Mouse (Mus musculus) c-Kit-positive CD71-positive TER-119-positive erythroid progenitor cells, embryonic 14.5 days (primary cell): Measurements from ENCODE around the gene Eln.

Experiments
- DNase-seq: peaks from one replicate; pipeline ENCODE4 v3.0.0-alpha.2; 2013; ENCODE audit warnings: low spot score

Eln gene

DNA sequence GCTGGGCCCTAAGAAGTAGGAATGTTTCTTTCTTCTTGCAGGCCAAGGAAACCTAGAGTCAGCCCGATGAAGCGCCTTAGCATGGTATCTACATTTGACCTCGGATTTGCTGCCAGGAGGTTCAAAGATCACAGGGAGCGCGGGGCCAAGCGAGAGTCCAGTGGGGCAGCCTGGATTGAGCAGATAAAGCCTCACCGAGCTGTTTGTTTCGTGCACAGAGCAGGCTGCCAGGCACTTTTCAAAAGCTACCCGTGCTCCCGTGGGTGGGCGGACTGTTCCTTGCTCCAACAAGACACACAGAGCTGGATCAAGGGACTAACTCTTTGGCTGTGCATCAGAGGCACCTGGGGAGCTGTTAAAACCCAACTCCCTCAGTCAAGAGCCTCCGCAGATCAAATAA, 3.1 kb downstream of the Eln start:
- no peak for DNase-seq

DNA sequence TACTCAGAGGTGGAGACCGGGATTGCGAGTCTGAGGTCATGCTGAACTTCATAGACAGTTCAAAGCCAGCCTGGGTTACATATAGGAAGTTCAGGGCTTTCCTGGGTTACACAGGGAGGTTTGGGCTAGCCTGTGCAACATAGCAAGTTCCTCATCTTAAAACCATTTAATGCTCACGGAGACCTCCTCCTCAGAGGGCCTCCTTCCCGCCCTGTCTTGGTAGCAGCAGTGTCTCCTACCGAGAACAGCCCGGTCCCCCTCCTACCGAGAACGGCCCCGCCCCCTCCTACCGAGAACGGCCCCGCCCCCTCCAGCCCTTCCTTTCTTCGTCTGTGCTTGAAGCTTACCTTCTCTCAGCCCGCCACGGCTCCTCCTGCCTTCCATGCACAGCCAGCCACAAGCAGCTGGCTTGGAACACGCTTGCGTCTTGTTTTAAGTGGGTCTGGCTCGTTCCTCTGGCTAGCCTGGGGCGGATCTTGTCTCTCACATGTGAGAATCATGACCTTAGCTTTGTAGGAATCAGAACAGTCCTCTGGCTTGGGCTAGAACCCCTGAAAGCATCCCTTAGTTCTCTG, 4.8 kb downstream of the Eln start:
- peak; percentile 17 for DNase-seq

DNA sequence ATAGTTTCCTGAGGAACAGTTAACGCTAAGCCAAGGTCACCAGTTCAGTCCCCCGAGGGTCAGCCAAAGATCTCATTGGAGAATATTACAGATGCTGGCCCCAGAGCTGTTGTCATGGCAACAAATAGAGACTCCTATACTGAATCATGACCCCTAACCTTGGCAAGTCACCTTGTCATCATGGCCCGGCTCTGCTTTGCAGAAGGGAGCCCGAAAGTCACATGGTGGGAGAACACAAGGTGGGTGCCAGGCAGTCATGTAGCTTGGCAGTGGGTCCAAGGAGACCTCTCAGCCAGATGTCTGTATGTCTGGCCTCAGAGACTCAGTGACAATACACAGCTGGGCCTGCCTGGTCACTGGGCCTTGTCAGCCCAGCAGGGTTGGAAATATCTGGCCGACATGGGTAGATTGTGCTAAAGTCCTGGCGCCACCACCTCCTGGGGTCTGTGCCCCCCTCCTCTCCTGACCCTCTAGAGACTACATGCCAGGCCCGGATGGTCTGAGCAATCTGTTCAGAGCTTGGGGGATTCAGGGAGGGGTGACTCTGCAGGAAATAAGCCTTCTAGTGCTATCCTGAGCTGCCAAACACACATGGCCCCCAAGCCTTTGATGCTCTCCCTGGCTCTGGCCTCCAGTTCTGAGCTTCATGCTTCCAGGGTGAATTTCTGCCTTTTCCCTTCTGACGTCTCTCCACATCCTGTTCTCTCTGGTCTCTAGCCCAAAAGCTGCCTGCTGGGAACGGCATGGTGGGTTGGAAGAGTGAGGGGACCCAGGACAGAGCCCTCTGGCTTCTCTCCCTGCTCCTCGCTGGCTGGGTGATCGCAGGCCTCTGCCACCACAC, 6.4 kb downstream of the Eln start:
- DNase-seq = no peak

DNA sequence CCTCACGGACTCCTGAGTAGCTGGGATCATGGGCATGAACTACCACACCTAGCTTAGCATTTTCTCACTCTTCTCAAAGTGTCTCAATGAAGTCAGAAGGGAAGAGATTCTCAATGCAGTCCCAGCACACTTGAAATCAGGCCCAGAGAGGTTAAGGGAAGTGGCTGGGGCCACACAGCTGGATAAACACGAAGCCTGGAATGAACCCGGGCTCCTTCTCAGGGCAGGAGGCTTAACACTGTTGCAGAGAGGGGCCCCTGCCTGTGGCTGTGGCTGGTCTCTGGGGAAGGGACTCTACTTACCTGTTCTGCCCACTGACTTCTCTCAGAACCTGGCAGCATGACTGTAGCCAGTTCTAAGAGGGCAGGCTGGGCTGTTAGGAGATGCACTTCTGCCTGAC, 7.2 kb downstream of the Eln start:
- no peak for DNase-seq

DNA sequence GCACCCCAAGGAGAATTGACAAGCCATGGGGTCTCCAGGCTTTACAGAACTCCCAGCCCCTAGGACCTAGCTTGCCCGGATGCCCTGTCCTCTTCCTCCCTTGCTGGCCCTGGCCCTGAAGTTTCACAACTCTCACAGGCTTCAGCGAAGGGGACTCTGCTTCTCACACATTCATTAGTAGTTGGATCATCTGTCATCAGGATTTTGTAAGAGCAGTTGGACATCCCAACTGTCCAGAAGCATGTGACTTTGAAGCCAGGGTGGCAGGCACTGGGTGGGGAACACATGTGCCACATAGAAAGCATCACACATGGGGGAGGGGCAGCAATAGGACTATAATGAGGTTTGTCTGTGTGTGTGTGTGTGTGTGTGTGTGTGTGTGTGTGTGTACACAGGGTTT, 12.2 kb downstream of the Eln start:
- no peak for DNase-seq

DNA sequence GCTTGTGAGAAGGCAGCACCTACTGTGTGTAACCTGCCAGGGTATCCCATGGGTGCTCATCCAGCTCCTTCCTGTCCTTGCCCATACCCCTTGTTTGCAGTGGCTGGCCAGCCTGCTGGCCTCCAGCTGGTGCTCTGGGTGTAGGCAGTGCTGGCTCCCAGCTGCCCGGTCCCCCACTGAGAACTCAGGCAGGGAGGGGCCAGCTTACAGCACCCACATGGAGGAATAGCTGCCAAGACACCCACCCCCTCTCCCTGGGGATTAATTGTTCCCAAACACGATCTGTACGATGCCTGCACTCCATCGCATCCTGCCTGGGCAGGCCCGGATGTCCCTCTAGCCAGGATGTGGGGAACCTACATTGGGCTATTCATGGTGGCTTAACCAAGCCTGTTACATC, 13.1 kb downstream of the Eln start:
- DNase-seq = no peak

DNA sequence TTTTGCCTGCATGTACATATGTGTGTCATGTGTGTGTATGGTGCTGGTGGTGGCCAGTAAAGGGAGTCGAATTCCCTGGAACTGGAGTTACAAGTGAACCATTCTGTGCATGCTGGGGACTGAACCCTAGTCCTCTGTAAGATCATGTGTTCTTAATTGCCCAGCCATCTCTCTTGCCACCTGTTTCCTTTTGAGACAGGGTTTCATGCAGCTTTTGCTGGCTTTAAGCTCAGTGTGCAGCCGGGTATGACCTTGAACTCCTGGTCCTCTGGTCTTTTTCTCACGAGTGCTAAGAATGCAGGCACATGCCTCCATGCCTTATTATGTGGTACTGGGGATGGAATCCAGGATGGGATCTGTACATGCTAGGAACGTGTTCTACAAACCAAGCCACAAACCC, 13.9 kb downstream of the Eln start:
- no peak for DNase-seq

DNA sequence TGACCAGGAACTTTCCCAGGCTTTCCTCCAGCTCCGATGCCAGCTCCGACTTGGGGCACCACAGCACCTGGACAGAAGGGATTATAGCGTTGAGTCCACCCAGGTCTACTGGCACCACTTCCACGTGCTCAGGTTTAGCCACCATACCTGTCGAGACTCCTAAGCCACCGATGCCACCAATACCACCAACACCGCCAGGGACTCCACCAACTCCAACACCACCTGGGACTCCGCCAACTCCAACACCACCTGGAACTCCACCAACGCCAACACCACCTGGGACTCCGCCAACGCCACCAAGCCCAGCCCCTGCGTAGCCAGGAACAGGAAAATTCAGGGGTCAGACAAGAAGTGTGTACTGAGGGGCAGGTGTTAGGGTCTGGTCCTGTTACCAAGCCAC, 18.0 kb downstream of the Eln start:
- DNase-seq = no peak

DNA sequence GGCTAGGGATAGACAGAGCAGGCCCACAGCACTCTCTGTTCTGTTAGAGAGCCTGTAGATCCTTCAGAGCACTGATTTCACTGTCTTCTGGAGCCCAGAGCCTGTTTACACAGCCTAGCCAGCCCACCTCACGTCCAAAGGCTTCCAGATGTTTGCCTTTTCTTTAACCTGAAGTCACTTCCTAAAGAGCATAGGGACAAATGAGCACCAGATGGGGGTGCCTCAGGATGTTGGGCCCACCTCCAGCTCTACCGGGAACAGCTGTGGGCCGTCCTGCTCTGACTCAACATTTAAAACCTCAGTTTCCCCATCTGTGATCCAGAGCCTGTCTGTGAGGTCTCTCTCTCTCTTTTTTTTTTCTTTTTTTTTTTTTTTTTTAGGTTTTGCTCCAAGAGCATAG, 18.6 kb downstream of the Eln start:
- DNase-seq = no peak

DNA sequence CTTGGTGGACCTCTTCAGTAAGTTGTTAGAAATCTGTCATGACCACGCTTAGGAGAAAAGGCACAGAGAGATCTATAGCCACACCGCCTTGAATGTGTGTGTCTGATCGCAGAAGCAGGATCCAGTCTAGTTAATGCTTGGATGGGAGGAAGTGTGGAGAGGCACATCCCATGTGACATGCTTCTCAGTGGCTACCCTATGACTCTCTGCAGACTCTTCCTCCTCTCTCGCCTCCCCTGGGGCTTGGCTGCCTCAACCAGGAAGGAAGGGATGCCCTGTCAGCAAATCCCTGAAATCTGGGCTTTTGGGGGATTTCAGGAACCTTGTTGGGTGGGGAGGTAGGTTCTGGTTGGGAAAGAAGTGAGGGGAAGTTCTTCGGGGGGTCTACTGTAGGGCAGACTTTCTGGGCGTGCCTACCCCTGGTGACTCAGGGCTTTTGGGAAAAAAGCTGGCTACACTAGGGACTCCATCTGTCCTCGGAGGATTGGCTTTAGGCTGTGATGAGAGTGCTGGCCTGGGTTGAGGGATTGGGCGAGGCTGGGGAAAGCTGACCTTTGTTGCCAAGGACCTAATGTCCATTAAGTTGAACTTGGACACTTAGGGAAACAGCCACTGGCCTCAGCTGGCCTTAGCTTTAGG, 20.0 kb downstream of the Eln start:
- DNase-seq = no peak

DNA sequence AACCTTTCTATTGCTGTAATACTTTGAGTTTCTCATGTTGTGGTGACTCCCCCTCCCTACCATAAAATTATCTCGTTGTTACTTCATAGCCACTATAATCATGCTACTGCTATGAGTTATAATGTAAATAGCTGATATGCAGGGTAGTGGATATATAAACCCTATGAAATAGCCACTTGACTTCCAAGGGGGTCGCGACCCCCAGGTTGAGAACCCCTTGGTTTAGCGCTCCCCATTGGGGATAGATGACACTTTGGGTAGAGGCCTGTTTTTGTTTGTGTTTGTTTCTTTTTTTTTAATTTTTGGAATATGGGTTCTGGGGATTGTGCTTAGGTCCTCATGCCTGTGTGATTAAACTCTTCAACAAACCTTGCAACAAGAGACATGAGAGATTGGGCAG, 21.8 kb downstream of the Eln start:
- DNase-seq = no peak

DNA sequence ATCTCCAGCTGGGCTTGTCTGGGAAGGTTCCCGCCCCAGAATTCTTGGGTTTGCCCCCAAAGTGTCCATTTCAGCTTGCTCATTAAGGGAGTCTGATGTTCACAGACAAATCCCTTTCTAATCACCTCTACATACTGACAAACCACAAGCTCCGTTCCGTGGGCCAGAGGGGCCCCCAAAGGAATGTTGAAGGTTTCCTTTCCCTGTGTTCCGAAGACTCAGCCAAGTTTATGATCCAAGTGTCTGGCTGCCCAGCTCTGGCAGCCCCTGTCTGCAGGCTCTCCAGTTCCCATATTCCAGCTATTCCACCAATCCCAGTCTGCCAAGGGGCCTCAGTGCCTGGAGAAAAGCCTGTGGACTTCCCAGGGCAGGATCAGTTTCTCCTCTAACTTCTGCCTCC, 27.1 kb downstream of the Eln start:
- DNase-seq = no peak

DNA sequence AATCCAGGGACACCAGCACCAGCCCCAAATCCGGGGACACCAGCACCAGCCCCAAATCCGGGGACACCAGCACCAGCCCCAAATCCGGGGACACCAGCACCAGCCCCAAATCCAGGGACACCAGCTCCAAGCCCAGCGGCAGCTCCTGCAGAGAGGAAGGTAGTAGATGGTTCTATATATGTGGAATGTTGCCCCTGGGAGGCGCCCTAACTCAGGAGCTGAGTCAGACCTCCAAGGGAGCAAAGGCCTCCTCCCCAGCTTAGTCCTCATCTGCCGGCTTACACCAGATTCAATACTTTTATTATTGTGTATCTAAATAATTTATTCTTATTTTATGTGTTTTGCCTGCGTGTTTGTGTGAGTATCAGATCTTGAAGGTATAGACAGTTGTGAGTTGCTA, 36.0 kb downstream of the Eln start:
- no peak for DNase-seq

DNA sequence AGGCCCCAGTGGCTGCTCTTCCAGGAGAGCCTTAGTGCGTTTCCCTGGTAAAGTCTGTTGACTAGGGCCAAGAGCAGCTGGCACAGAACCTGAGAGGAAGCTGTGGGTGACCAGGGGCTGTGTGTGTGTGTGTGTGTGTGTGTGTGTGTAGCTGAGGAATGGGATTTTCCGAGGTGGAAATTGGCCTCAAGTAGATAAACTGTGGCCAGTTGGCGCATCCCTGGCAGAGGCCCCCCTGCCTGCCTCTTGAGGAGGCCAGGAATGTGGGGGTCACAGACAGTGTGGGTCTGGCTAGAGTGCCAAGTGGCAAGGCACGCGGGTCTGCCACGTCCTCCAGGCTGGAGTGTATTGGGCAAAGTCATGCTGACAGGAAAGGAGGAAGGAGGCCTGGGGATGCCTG, 37.8 kb downstream of the Eln start:
- no peak for DNase-seq

DNA sequence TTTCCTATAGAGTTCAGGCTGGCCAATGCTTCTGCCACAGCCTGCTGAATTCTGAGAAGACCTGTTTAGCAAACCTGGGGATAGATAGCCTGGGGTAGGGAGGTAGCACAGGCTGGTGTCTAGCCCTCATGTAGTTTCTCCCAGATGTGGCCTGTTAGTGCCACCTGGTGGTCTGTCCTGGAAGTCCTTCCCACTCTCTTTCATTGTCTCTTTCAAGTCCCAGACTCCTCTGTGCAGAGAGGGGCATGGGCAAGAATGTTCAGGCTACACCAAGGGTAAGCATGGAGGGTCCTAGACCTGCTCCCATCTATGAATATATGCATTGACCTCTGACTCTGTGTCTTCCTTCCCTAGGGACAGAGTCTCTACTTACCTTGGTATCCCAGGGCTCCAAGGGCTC, 43.0 kb downstream of the Eln start:
- DNase-seq = peak; percentile 60

DNA sequence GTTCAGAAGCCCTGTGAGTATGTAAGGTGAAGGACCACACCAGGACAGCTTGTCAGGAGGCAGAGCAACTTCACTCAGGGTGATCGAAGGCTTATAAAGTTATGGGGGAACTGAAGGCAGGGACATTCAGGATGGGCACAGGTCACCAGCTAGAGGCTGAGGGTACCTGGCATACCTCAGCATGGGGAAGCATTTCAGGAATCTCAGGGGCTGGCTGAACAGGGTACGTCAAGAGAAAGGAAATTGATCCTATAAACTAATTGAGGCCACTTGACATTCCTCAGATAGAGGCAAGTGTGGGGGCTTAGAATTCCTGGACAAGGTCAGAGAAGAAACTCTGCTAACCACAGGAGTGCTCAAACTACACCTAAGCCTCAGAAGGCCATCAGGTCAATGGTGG, 51.6 kb downstream of the Eln start:
- DNase-seq = no peak

DNA sequence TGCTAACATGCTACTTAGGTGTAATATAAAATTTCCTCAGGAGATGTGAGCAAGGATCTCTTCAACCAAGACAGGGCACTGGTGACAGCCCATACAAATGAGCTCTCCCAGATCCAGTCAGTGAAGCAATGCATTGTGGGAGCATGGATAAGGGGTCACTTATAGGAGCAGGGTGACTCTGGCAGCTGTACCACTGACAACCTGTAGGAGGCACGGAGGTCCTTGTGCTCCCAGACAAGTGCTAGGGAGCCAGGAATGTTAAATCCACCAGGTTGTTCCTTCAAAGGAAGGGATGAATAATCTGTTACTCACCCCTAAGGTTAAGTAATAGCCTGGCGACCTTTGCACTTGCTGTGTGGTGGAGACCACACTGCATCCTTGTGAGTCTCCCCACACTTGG, 52.0 kb downstream of the Eln start:
- DNase-seq = no peak

DNA sequence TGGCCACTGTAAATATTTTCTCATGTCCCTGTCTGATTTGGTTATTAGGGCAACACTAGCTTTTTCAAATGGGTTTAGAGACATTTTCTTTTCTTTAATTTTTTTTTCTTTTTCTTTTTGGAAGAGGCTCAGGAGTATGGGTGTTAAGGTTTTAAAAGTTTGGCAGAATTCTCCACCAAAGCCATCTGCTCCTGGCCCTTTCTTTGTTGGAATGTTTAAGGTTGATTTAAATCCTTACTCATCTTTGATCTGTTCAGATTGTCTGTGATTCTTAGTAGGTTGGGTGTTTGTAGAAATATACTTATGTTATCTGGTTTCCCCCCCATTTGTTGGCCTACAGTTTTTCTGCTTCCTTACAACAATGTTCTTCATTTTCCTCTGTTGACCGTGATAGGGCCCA, 54.4 kb downstream of the Eln start:
- DNase-seq = no peak

DNA sequence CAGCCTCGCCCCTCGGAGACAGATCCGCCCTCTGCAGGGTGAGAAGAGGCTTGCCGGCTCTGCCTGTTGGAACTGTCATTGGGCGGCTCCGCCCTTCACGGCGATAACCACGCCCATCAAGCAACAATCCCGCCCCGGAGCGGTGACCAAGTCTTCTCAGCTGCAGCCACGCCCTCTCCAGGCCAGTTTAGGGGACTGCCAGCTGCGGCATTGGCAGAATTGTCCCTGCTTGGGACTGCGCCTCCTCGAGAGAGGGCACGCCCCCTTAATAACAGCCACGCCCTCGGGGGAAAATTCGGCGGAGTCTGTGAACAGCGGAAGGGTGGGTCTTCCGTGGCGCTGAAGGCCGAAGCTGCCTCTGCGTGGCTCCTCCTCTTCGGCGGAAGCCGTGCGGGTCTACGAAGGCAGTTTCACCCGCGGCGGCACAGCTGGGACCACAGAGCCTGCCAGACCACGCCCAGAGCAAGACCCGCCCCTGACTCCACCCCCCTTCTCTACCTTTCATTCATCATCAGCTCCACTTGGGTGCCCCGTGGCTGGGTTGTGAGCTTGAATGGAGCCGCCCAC, 58.3 kb downstream of the Eln start:
- peak; percentile 99 for DNase-seq

DNA sequence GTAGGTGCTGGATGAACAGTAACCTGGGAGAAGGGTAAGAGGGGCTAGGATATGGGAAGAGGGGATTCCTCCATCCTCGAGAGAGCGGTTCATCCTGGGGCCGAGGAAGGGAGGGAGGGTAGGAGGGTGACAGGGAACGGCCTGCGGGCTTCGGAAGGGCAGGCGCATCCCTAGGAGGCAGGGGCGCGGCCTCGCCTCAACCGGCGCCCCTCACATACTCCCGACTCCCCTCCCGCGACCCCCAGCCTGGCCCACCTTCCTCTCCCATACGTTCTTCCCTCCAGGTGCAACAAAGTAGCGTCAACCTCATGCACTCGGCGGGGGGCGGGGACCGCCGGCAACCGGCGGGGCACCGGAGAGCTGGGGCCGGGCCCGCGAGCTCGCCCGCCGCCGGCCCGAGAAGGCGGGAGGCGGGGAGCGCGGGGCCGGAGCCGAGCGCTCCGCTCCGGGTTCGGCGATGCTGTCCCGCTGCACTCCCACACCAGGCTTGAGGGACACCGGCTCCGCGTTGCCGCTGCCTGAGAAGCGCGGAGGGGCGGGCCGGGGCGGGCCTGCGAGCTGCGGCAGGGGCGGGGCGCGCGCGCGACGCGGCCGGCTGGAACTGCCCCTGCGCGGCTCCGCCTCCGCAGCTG, 58.9 kb downstream of the Eln start, which contains the start of gene Limk1:
Gene Limk1, minus strand, starts transcription at position 513 of the 632 bp plus-strand sequence.
- DNase-seq = no peak

DNA sequence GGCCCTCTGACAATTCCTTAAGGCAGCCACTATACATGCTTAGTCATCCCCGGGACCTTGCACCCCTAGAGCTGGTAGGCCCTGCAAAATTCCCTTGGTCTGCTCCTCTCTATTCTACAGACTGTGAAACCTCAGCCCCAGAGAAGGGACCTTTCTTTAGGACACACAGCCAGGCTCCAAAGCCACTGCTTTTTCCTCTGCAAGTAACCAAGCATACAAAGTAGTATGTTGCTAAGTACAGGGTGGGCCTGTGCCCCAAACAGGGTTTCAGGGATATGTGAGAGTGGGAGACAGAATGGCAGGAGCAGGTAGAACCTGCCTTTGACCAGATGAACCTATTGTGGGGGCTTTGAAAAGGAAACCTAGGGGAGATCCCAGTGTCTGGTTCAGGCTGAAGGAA, 59.9 kb downstream of the Eln start:
- no peak for DNase-seq

DNA sequence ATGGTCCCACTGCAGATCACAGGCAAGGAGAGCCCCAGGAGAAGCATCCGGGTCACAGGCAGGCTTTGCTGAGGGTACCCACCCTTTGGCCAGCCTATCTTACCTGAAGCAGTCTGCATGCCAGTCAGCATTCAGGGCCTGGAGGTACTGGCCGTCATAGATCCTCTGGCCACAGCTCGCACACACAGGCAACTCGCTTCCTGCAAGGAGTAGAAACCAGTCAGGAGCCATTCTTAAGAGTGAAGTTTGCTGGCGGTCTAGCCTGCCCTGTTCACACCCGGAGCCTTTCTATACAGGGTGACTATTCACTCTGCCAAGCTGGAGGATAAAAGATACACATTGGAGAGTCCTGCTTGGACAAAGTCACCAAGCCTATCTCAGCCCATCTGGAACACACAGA, 60.6 kb downstream of the Eln start:
- DNase-seq = no peak

DNA sequence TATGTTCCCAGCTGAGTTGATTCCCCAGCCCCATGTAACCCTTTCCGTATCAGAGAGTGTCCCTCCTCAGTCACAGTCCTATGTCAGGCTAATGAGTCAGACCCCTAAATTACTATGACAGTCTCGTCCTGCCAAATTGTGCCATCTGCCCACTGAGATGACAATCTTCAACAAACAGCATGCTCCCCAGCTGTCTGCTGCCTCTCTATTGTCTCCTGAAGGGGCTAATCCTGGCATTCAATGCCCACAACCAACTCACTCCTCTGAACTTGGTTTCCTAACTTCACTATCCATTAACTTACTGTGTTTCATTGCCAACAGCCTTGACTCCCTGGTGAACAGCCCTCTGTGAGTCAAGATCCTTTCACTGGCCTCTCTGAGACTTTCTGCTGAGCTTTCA, 62.7 kb downstream of the Eln start:
- DNase-seq = no peak
